Mouse (Mus musculus) embryonic facial prominence, embryonic 10.5 days (tissue): Measurements from ENCODE around the gene Chrd. TPM values are rescaled to one million over a fixed set of nuclear protein-coding genes. Genes with fewer than 3 reads are reported as not detected.

ENCODE experiments used
- DNase-seq: peaks from one replicate; pipeline ENCODE4 v3.0.0-alpha.2; 2017; ENCODE audit warnings: low spot score
- H3K27ac ChIP-seq: fragments of 300-500 bp; sonication (generic); replicated peaks from 2 replicates; pipeline ENCODE4 v1.5.1; 2016; ENCODE audit warnings: mild to moderate bottlenecking
- H3K27me3 ChIP-seq: fragments of 300-500 bp; sonication (generic); replicated peaks from 2 replicates; pipeline ENCODE4 v1.6.1; 2016; ENCODE audit warnings: low read depth, mild to moderate bottlenecking; ENCODE audit not compliant: poor library complexity, severe bottlenecking
- H3K36me3 ChIP-seq: fragments of 300-500 bp; sonication (generic); replicated peaks from 2 replicates; pipeline ENCODE4 v1.6.1; 2016; ENCODE audit warnings: mild to moderate bottlenecking, moderate library complexity
- H3K4me1 ChIP-seq: fragments of 300-500 bp; sonication (generic); 2 replicates; pipeline ENCODE4 v1.6.1; 2016
- H3K4me3 ChIP-seq: fragments of 300-500 bp; sonication (generic); 2 replicates; pipeline ENCODE4 v1.5.1; 2016; ENCODE audit warnings: mild to moderate bottlenecking, moderate library complexity
- H3K9me3 ChIP-seq: fragments of 300-500 bp; sonication (generic); 2 replicates; pipeline ENCODE4 v1.6.1; 2016; ENCODE audit warnings: mild to moderate bottlenecking
- WGBS: fragments of 180-500 bp; shearing (Covaris S2); methylation state at CpG from one replicate; pipeline ENCODE4 v1.1.7; 2016; 5-methylcytosine and 5-hydroxymethylcytosine counted together
- polyA plus RNA-seq: library from polyadenylated mRNA; unstranded; fragments of >200 nt; fragmentation: Nextera tagmentation; extraction: Ambion mirVana; gene quantifications from 2 replicates; pipeline ENCODE4 v1.2.1, GENCODE M21; 2016

The Chrd gene
- polyA plus RNA-seq, 1 experiment from 2014 or later = 1.4 TPM

GRCm38 (mm10) chr16:20714307-20715080 is 18.4 kb upstream of the Chrd start:
- DNase-seq = no peak
- H3K27ac ChIP-seq = peak overlapping the region; percentile 37
- 31% methylated on average over 11 of the region's 11 CpGs for WGBS

GRCm38 (mm10) chr16:20715161-20715560 is 17.8 kb upstream of the Chrd start:
- Histone ChIP-seq H3K4me3 (peak overlapping the region; percentile 77), H3K27me3 (no peaks in the 10 kb centered on the region; the same call in 1 of the 2 replicates), H3K27ac (peak overlapping the region; percentile 93), H3K9me3 (no peaks in the 10 kb centered on the region), H3K36me3 (peaks cover 43% of the 10 kb centered on the region), H3K4me1 (peaks cover 52% of the 10 kb centered on the region)
- no peak for DNase-seq
- 54% methylated on average over 2 of the region's 2 CpGs for WGBS

More at GRCm38 (mm10) chr16:20714307-20715080, 18.4 kb upstream of the Chrd start:
- Histone ChIP-seq H3K4me1 (peaks cover 52% of the 10 kb centered on the region), H3K36me3 (peaks cover 43% of the 10 kb centered on the region), H3K9me3 (no peaks in the 10 kb centered on the region), H3K27me3 (no peaks in the 10 kb centered on the region; the same call in 1 of the 2 replicates), H3K4me3 (peak overlapping the region; percentile 77)

GRCm38 (mm10) chr16:20715566-20715965 is 17.4 kb upstream of the Chrd start:
- H3K27ac ChIP-seq = peak overlapping the region; percentile 93
- DNase-seq = no peak
- H3K27me3 ChIP-seq = no peaks in the 10 kb centered on the region; the same call in 1 of the 2 replicates
- H3K4me3 ChIP-seq = peak overlapping the region; percentile 77
- under 1% methylated on average over 12 of the region's 12 CpGs for WGBS
- peaks cover 52% of the 10 kb centered on the region for H3K4me1 ChIP-seq
- no peaks in the 10 kb centered on the region for H3K9me3 ChIP-seq
- peaks cover 43% of the 10 kb centered on the region for H3K36me3 ChIP-seq

GRCm38 (mm10) chr16:20715976-20716840 is 16.7 kb upstream of the Chrd start:
- H3K4me1 ChIP-seq = peaks cover 52% of the 10 kb centered on the region
- under 1% methylated on average over 68 of the region's 68 CpGs for whole genome bisulfite sequencing
- no peaks in the 10 kb centered on the region; the same call in 1 of the 2 replicates for H3K27me3 ChIP-seq
- peak overlapping the region; percentile 93 for H3K27ac ChIP-seq
- peak overlapping the region; percentile 77 for H3K4me3 ChIP-seq
- peaks cover 43% of the 10 kb centered on the region for H3K36me3 ChIP-seq
- no peaks in the 10 kb centered on the region for H3K9me3 ChIP-seq
- peak; percentile 94 for DNase-seq

- WGBS = under 1% methylated on average over 8 of the region's 8 CpGs
- H3K4me1 ChIP-seq = peaks cover 52% of the 10 kb centered on the region
Observed at GRCm38 (mm10) chr16:20716841-20717180, 16.1 kb upstream of the Chrd start.

GRCm38 (mm10) chr16:20717181-20717977 is 15.5 kb upstream of the Chrd start, which contains the start of the genes Polr2h and Clcn2:
TSS of gene Polr2h (plus strand) at chr16:20717665.
TSS of gene Clcn2 (minus strand) at chr16:20717746.
- Histone ChIP-seq H3K9me3 (no peaks in the 10 kb centered on the region), H3K36me3 (peaks cover 43% of the 10 kb centered on the region), H3K27me3 (no peaks in the 10 kb centered on the region; the same call in 1 of the 2 replicates), H3K4me3 (peak within 1 kb of the TSS; percentile 77), H3K4me1 (peaks cover 53% of the 10 kb centered on the region), H3K27ac (peak within 1 kb of the TSS; percentile 93)
- peak; percentile 96 for DNase-seq
- WGBS = under 1% methylated on average over 62 of the region's 62 CpGs

More at GRCm38 (mm10) chr16:20716841-20717180, 16.1 kb upstream of the Chrd start:
- H3K27ac ChIP-seq = peak overlapping the region; percentile 93
- no peak for DNase-seq
- peaks cover 43% of the 10 kb centered on the region for H3K36me3 ChIP-seq
- no peaks in the 10 kb centered on the region for H3K9me3 ChIP-seq
- H3K4me3 ChIP-seq = peak overlapping the region; percentile 77
- no peaks in the 10 kb centered on the region; the same call in 1 of the 2 replicates for H3K27me3 ChIP-seq

- DNase-seq = no peak
- H3K36me3 ChIP-seq = peaks cover 39% of the 10 kb centered on the region
- no peaks in the 10 kb centered on the region for H3K9me3 ChIP-seq
- WGBS = 2% methylated on average over 18 of the region's 18 CpGs
- peaks cover 50% of the 10 kb centered on the region for H3K4me1 ChIP-seq
- H3K4me3 ChIP-seq = peak overlapping the region; percentile 77
- H3K27me3 ChIP-seq = no peaks in the 10 kb centered on the region; the same call in 1 of the 2 replicates
- peak overlapping the region; percentile 93 for H3K27ac ChIP-seq
Observed at GRCm38 (mm10) chr16:20717978-20718670, 14.8 kb upstream of the Chrd start.

DNA sequence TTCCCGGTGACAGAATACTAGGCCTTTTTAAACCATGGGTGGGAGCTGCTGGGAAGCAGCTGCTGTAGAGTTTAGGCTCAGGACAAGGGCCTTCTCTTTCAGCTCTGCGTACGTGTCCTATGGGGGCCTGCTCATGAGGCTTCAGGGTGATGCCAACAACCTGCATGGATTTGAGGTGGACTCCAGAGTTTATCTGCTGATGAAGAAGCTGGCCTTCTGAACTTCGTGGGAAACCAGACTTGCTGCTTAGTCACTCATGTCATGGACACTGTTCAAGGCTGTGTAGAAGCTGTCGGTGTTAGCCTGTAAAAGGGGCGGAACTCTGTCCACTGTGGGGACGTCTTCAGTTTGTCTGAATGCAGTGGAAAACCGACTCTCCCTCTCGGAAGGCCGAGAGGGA is 11.1 kb upstream of the Chrd start:
- 90% methylated on average over 10 of the region's 10 CpGs for WGBS

GRCm38 (mm10) chr16:20722736-20723135 is 10.2 kb upstream of the Chrd start:
- no peak for DNase-seq
- 72% methylated on average over 4 of the region's 4 CpGs for WGBS

More for the DNA sequence above, 11.1 kb upstream of the Chrd start:
- peaks cover 34% of the 10 kb centered on the region for H3K36me3 ChIP-seq
- H3K9me3 ChIP-seq = no peaks in the 10 kb centered on the region
- H3K4me1 ChIP-seq = peaks cover 28% of the 10 kb centered on the region
- H3K27me3 ChIP-seq = no peaks in the 10 kb centered on the region
- no peak for DNase-seq
- no peak overlapping the region for H3K4me3 ChIP-seq
- no peak overlapping the region for H3K27ac ChIP-seq

GRCm38 (mm10) chr16:20723247-20723646 is 9.7 kb upstream of the Chrd start:
- 55% methylated on average over 4 of the region's 4 CpGs for WGBS
- no peaks in the 10 kb centered on the region for H3K27me3 ChIP-seq
- DNase-seq = no peak
- no peaks in the 10 kb centered on the region for H3K9me3 ChIP-seq
- H3K36me3 ChIP-seq = peaks cover 34% of the 10 kb centered on the region
- H3K27ac ChIP-seq = no peak overlapping the region
- H3K4me3 ChIP-seq = no peak overlapping the region
- peaks cover 19% of the 10 kb centered on the region for H3K4me1 ChIP-seq

More at GRCm38 (mm10) chr16:20722736-20723135, 10.2 kb upstream of the Chrd start:
- H3K9me3 ChIP-seq = no peaks in the 10 kb centered on the region
- no peak overlapping the region for H3K4me3 ChIP-seq
- H3K27me3 ChIP-seq = no peaks in the 10 kb centered on the region
- H3K4me1 ChIP-seq = peaks cover 20% of the 10 kb centered on the region
- H3K27ac ChIP-seq = no peak overlapping the region
- peaks cover 34% of the 10 kb centered on the region for H3K36me3 ChIP-seq

DNA sequence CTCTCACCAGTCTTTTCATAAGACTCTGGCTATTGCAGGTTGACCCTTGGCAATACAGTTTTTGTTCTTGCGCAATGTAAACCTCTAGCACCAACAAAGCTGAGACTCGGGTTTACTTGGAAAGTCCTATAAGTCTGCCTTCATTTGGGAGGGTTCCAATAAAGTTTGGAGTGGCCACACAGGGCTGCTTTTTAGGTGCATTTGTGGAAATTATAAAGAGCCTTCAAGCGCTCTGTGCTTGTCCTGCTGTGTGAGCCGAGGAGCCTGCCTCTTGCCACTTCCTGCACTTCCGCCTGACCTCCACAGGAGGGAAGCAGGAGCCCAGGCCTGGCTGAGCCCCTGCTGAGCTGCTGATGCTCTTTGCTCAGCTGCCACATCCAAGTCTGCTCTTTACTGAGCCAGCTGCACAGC is 8.6 kb upstream of the Chrd start:
- H3K36me3 ChIP-seq = peaks cover 34% of the 10 kb centered on the region
- H3K27ac ChIP-seq = no peak overlapping the region
- peak; percentile 80 for DNase-seq
- peaks cover 12% of the 10 kb centered on the region for H3K4me1 ChIP-seq
- no peak overlapping the region for H3K4me3 ChIP-seq
- H3K27me3 ChIP-seq = no peaks in the 10 kb centered on the region
- 34% methylated on average over 5 of the region's 5 CpGs for WGBS
- no peaks in the 10 kb centered on the region for H3K9me3 ChIP-seq
